Mouse (Mus musculus): ENCODE measurements around the gene Rabep2. TPM values are rescaled to one million over a fixed set of nuclear protein-coding genes. Genes with fewer than 3 reads are reported as not detected.

Rabep2 gene
- total RNA-seq, 4 experiments from 2014 or later, result 52.1 to 174 (median 93.2) TPM

DNA sequence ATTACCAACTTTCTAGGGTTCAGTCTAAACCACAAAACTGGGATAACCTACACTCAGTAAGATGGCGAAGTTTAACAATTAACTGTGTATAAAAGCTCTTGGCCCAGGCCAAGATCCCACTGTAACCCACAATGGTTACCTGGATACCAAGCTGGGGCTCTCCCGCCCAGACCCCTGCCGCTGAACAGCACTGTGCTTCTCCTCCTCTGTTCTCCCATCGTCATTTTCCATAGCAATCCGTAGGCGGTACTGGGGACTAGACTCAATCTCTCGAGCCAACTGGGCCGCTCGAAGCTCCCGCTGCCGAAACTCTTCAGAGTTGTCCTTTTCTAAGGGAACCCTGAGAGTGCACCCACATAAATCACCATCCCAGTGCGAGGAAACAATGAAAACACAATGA is 69.4 kb downstream of the Rabep2 start:
- DNase-seq, result no peak

Other genes starting within 250 kb of the Rabep2 start
- 100 to 1,000 TPM in 3 of 4 experiments, 10 to 100 TPM in 1; 96.9 to 142 (median 114) TPM for gene Xpo6, start 228.3 kb upstream of the Rabep2 start, total RNA-seq (2022)
- gene Sbk1, start 156.1 kb upstream of the Rabep2 start, total RNA-seq (2022), result 100 to 1,000 TPM in 2 of 4 experiments, 10 to 100 TPM in 2; 32.4 to 142 (median 75.6) TPM
- 1 to 10 TPM in 3 of 4 experiments, under 1 TPM in 1; 0.49 to 2.0 (median 1.6) TPM for gene Lat, start 59.2 kb upstream of the Rabep2 start, total RNA-seq (2022)
- gene Spns1, start 51.3 kb upstream of the Rabep2 start, total RNA-seq (2022), result 10 to 100 TPM; 36.9 to 57.2 (median 45.6) TPM
- 10 to 100 TPM in 2 of 4 experiments, 1 to 10 TPM in 2; 6.5 to 10.8 (median 8.8) TPM for gene Nfatc2ip, start 32.0 kb upstream of the Rabep2 start, total RNA-seq (2022)
- under 1 TPM; 0.56 to 0.94 (median 0.78) TPM for gene Cd19, start 13.9 kb upstream of the Rabep2 start, total RNA-seq (2022)
- under 1 TPM in 1 of 4 experiments, not detected in 3; 0.08 TPM for gene Atp2a1, start 34.3 kb downstream of the Rabep2 start, total RNA-seq (2022)
- 10 to 100 TPM; 54.3 to 78.7 (median 65.2) TPM for gene Sh2b1, start 46.7 kb downstream of the Rabep2 start, total RNA-seq (2022)
- gene Tufm, start 58.6 kb downstream of the Rabep2 start, total RNA-seq (2022), result 100 to 1,000 TPM; 205 to 255 (median 223) TPM
- 100 to 1,000 TPM in 2 of 4 experiments, 10 to 100 TPM in 2; 83.3 to 141 (median 110) TPM for gene Atxn2l, start 74.7 kb downstream of the Rabep2 start, total RNA-seq (2022)
- 100 to 1,000 TPM; 206 to 258 (median 232) TPM for gene Eif3c, start 137.7 kb downstream of the Rabep2 start, total RNA-seq (2022)
- gene Apobr, start 156.2 kb downstream of the Rabep2 start, total RNA-seq (2022), result 1 to 10 TPM; 1.4 to 4.3 (median 3.3) TPM
- gene Cln3, start 157.1 kb downstream of the Rabep2 start, total RNA-seq (2022), result 10 to 100 TPM; 25.6 to 55.5 (median 39.8) TPM
- not detected for gene Il27, start 166.2 kb downstream of the Rabep2 start, total RNA-seq (2022)
- 10 to 100 TPM in 2 of 4 experiments, 1 to 10 TPM in 2; 7.9 to 17.5 (median 10.3) TPM for gene Nupr1, start 202.1 kb downstream of the Rabep2 start, total RNA-seq (2022)
- gene Sgf29, start 220.6 kb downstream of the Rabep2 start, total RNA-seq (2022), result 10 to 100 TPM; 30.5 to 44.4 (median 38.2) TPM
- gene Sult1a1, start 247.7 kb downstream of the Rabep2 start, total RNA-seq (2022), result 10 to 100 TPM; 33.4 to 42.0 (median 40.2) TPM